Mouse (Mus musculus) liver, embryonic 15.5 days (tissue): ENCODE measurements around the gene AA986860. TPM values are rescaled to one million over a fixed set of nuclear protein-coding genes. Genes with fewer than 3 reads are reported as not detected.

ENCODE experiments used
- ATAC-seq: fragments of 200-750 bp; cut with Nextera tagmentation; 2 replicates; pipeline ENCODE4 v1.8.0; 2017; ENCODE audit warnings: moderate number of reproducible peaks, mild to moderate bottlenecking, moderate library complexity; ENCODE audit not compliant: insufficient read depth
- H3K27ac ChIP-seq: fragments of 300-500 bp; sonication (generic); replicated peaks from 2 replicates; pipeline ENCODE4 v1.5.1; 2015; ENCODE audit warnings: mild to moderate bottlenecking, inconsistent platforms
- H3K27me3 ChIP-seq: fragments of 300-500 bp; sonication (generic); 2 replicates; pipeline ENCODE4 v1.6.1; 2015; ENCODE audit warnings: mild to moderate bottlenecking, inconsistent platforms
- H3K36me3 ChIP-seq: fragments of 300-500 bp; sonication (generic); replicated peaks from 2 replicates; pipeline ENCODE4 v1.6.1; 2015; ENCODE audit warnings: moderate library complexity, mild to moderate bottlenecking, inconsistent platforms
- H3K4me1 ChIP-seq: fragments of 300-500 bp; sonication (generic); replicated peaks from 2 replicates; pipeline ENCODE4 v1.6.1; 2015; ENCODE audit warnings: inconsistent platforms
- H3K4me2 ChIP-seq: fragments of 300-500 bp; sonication (generic); 2 replicates; pipeline ENCODE4 v1.6.1; 2015; ENCODE audit warnings: moderate library complexity, mild to moderate bottlenecking, inconsistent platforms
- H3K4me3 ChIP-seq: fragments of 300-500 bp; sonication (generic); replicated peaks from 2 replicates; pipeline ENCODE4 v1.5.1; 2015; ENCODE audit warnings: mild to moderate bottlenecking, inconsistent platforms
- H3K9ac ChIP-seq: fragments of 300-500 bp; sonication (generic); 2 replicates; pipeline ENCODE4 v1.6.1; 2015; ENCODE audit warnings: moderate library complexity, mild to moderate bottlenecking, inconsistent platforms
- H3K9me3 ChIP-seq: fragments of 300-500 bp; sonication (generic); replicated peaks from 2 replicates; pipeline ENCODE4 v1.6.1; 2016; ENCODE audit warnings: inconsistent platforms
- WGBS: fragments of 180-500 bp; shearing (Covaris S2); methylation state at CpG from one replicate; pipeline ENCODE4 v1.1.7; 2015; ENCODE audit warnings: mixed read lengths; ENCODE audit not compliant: insufficient replicate concordance; 5-methylcytosine and 5-hydroxymethylcytosine counted together
- polyA plus RNA-seq: library from polyadenylated mRNA; unstranded; fragments of >200 nt; fragmentation: Nextera tagmentation; extraction: Ambion mirVana; gene quantifications from 2 replicates; pipeline ENCODE4 v1.2.1, GENCODE M21; 2015

The AA986860 gene
- polyA plus RNA-seq, 1 experiment from 2014 or later: 7.4 TPM

DNA sequence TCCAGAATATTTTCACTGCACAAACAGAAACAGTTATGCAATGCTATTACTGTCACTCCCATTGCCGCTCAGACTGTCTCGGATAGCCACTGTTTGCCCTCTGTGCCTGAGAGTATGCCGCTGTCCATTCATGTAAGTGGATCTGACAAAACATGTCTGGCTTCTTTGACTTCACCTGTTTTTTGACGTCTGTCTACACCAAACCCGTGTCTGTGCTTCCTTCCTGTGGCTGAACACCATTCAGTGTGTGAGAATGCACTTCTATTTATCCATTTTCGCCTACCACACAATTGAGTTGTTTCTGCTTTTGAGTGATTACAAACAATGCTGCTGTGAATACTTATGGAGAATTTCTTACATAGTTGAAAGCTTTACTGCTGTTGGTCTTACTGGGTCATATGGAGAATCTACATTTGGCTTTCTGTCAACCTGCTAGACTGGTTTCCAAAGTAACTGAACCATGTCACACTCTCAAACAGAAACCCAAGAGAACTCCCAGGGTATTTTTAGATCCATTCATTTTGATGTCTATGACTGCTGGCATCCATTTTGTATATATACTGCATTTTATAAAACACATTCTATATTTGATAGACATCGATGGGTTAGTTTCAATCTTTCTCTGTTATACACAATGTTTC is 44.0 kb downstream of the AA986860 start:
- H3K36me3 ChIP-seq: no peaks in the 10 kb centered on the region
- H3K27me3 ChIP-seq: peaks cover 4% of the 10 kb centered on the region; the same call in 1 of the 2 replicates
- no peak overlapping the region for H3K27ac ChIP-seq
- ATAC-seq: no peak
- no peak overlapping the region for H3K9ac ChIP-seq
- H3K4me2 ChIP-seq: no peak overlapping the region
- WGBS: 52% methylated on average over 7 of the region's 7 CpGs
- no peak overlapping the region for H3K4me3 ChIP-seq
- no peaks in the 10 kb centered on the region for H3K4me1 ChIP-seq
- H3K9me3 ChIP-seq: no peaks in the 10 kb centered on the region

GRCm38 (mm10) chr1:130776645-130777044 is 44.9 kb downstream of the AA986860 start:
- no peak overlapping the region for H3K4me2 ChIP-seq
- H3K9me3 ChIP-seq: no peaks in the 10 kb centered on the region
- H3K9ac ChIP-seq: no peak overlapping the region
- peaks cover 4% of the 10 kb centered on the region; the same call in 1 of the 2 replicates for H3K27me3 ChIP-seq
- H3K36me3 ChIP-seq: no peaks in the 10 kb centered on the region
- no peak overlapping the region for H3K4me3 ChIP-seq
- H3K27ac ChIP-seq: no peak overlapping the region
- WGBS: 82% methylated on average over 1 of the region's 1 CpGs
- no peak for ATAC-seq
- no peaks in the 10 kb centered on the region for H3K4me1 ChIP-seq

- H3K27me3 ChIP-seq: peaks cover 7% of the 10 kb centered on the region; the same call in 1 of the 2 replicates
- no peaks in the 10 kb centered on the region for H3K36me3 ChIP-seq
- H3K9me3 ChIP-seq: no peaks in the 10 kb centered on the region
- WGBS: 75% methylated on average over 3 of the region's 3 CpGs
- no peak overlapping the region for H3K9ac ChIP-seq
- no peak overlapping the region for H3K4me2 ChIP-seq
- no peak for ATAC-seq
- H3K4me3 ChIP-seq: no peak overlapping the region
- H3K4me1 ChIP-seq: peaks cover 8% of the 10 kb centered on the region; the same call in 1 of the 2 replicates
- no peak overlapping the region for H3K27ac ChIP-seq
Observed at GRCm38 (mm10) chr1:130779867-130780266, 48.1 kb downstream of the AA986860 start.

- Histone ChIP-seq H3K27me3 (peaks cover 15% of the 10 kb centered on the region; the same call in 1 of the 2 replicates), H3K36me3 (no peaks in the 10 kb centered on the region), H3K4me3 (no peak overlapping the region), H3K9ac (no peak overlapping the region), H3K4me2 (no peak overlapping the region), H3K9me3 (no peaks in the 10 kb centered on the region), H3K4me1 (peaks cover 8% of the 10 kb centered on the region; the same call in 1 of the 2 replicates), H3K27ac (no peak overlapping the region)
- 24% methylated on average over 4 of the region's 4 CpGs for WGBS
- no peak for ATAC-seq
Observed at GRCm38 (mm10) chr1:130784054-130784453, 52.3 kb downstream of the AA986860 start.

DNA sequence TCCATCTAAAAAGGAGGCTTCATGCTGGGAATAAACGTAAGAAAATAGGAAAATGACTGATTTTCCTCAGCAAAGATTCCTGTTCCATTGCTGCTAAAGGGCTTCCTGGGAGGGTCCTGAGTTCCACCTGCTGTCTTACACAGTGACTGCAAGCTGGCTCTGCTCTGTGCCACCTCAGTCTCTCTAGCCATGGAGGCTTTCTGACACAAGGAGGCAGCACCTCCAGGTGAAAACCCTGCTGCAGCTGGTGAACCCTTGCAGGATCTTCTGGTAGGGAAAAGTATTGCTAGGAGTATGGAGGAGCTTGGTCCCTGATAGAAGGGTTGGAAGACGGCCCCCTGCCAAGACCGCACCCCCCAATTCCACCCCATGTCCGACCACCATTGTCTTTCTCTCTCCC is 55.2 kb downstream of the AA986860 start:
- Histone ChIP-seq H3K36me3 (no peaks in the 10 kb centered on the region), H3K4me2 (no peak overlapping the region), H3K27ac (no peak overlapping the region), H3K9me3 (no peaks in the 10 kb centered on the region), H3K4me3 (no peak overlapping the region), H3K9ac (no peak overlapping the region), H3K4me1 (peaks cover 8% of the 10 kb centered on the region; the same call in 1 of the 2 replicates), H3K27me3 (peaks cover 11% of the 10 kb centered on the region; the same call in 1 of the 2 replicates)
- 26% methylated on average over 4 of the region's 4 CpGs for WGBS
- ATAC-seq: no peak

- Histone ChIP-seq H3K4me3 (no peak overlapping the region), H3K9ac (no peak overlapping the region), H3K9me3 (no peaks in the 10 kb centered on the region), H3K36me3 (no peaks in the 10 kb centered on the region), H3K27ac (no peak overlapping the region), H3K4me1 (no peaks in the 10 kb centered on the region), H3K4me2 (no peak overlapping the region), H3K27me3 (0 out of 2 replicates have a peak, but pooled peaks cover 8% of the 10 kb centered on the region)
- WGBS: 34% methylated on average over 3 of the region's 3 CpGs
- no peak for ATAC-seq
Observed at GRCm38 (mm10) chr1:130789512-130790451, 58.0 kb downstream of the AA986860 start.

Other genes starting within 250 kb of the AA986860 start
- gene Zp3r, start 102.4 kb upstream of the AA986860 start, polyA plus RNA-seq: not detected in 2 replicates
- gene C4bp, start 70.3 kb upstream of the AA986860 start, polyA plus RNA-seq: 2.7 and 4.8 TPM in 2 replicates
- not detected in 2 replicates for gene Gm29427, start 16.2 kb upstream of the AA986860 start, polyA plus RNA-seq
- gene Yod1, start 14.6 kb upstream of the AA986860 start, polyA plus RNA-seq: 42.2 and 42.3 TPM in 2 replicates
- gene Pfkfb2, start 2.7 kb upstream of the AA986860 start, polyA plus RNA-seq: 5.2 and 5.9 TPM in 2 replicates
- not detected in 2 replicates for gene Fcamr, start 68.9 kb downstream of the AA986860 start, polyA plus RNA-seq
- gene Pigr, start 94.7 kb downstream of the AA986860 start, polyA plus RNA-seq: 0.24 and 0.40 TPM in 2 replicates
- gene Fcmr, start 133.7 kb downstream of the AA986860 start, polyA plus RNA-seq: not detected in 2 replicates
- gene Il24, start 155.5 kb downstream of the AA986860 start, polyA plus RNA-seq: not detected in 2 replicates
- not detected in 2 replicates for gene Il20, start 179.5 kb downstream of the AA986860 start, polyA plus RNA-seq
- not detected in 2 replicates for gene Il19, start 208.1 kb downstream of the AA986860 start, polyA plus RNA-seq